Mouse (Mus musculus): ENCODE data around the gene Shd. TPM values are rescaled to one million over a fixed set of nuclear protein-coding genes. Genes with fewer than 3 reads are reported as not detected.

Shd gene
- total and polyA plus RNA-seq, 2 experiments from 2014 or later, result 5.0 to 11.7 TPM

DNA sequence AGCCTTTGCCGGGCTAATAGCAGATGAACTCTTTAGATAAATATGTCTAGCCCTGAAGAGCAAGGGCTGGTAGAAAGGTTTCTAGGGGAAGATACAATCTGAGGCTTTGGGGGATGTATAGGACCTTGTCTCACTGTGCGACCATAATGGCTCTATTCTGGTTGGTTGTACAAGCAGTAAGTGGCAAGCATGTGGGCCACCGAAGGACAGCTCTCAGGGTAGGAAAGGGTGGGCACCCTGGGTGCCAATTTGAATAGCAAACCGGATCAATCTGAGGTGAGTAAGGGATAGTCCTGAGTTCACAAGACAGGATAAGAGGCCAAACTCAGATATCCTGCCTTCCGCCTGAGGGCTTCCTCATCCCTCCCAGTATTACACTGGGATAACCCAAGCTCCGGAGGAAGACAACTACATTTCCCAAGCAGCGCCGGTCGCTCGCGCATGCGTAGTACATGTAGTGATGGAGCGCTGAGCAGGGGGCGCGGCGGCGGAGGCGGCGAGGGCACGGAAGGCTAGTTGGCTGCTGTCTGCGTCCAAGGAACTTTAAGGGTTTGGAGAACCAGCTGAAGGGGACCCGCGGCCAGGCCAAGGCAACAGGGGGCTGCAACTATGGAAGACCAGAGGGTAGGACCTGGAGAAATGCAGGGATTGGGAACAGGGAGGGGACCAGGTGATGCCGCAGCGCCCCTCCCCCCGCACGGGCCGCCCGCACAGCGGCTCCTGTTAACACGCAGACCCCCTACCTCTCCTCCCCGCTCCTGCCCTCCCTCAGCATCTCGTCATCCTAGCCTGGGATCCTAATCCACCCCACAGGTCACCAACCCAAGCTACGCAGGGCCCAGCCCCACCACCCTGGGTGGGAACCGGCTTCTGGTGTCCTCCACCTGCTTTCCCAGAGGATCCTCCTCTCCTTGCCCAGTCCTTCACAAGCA, 16.0 kb downstream of the Shd start, which contains the start of gene Fsd1:
Gene Fsd1 (plus strand): TSS at position 480 of the 932 bp plus-strand sequence.
- DNase-seq (ENCODE audit: low spot score) (no peak), ATAC-seq (ENCODE audit: insufficient read depth, low read depth) (peak; percentile 40; the same call in 1 of the 2 replicates)
- TF ChIP-seq EP300 (IDR thresholded peaks at IDR 0.05; ENCODE audit: low read depth), result no peak
- Histone ChIP-seq H3K4me3 (ENCODE audit: low read depth, low read length) (no peak within 1 kb of the TSS), H3K4me1 (ENCODE audit: control insufficient read depth, insufficient read depth) (no peaks in the 10 kb centered on the region), H3K27me3 (ENCODE audit: control insufficient read depth, insufficient read depth, low read length) (peaks cover 19% of the 10 kb centered on the region), H3K9ac (replicated peaks; ENCODE audit: low read depth, low read length) (no peak within 1 kb of the TSS), H3K27ac (ENCODE audit: low read depth) (no peak within 1 kb of the TSS), H3K36me3 (replicated peaks; ENCODE audit: control insufficient read depth, insufficient read depth, low read length) (no peaks in the 10 kb centered on the region), H3K9me3 (replicated peaks; ENCODE audit: control insufficient read depth, low read length) (no peaks in the 10 kb centered on the region), H3K4me2 (ENCODE audit: low read depth, low read length) (peak within 1 kb of the TSS; percentile 45)
- 12% methylated on average over 26 of the region's 35 CpGs for WGBS

DNA sequence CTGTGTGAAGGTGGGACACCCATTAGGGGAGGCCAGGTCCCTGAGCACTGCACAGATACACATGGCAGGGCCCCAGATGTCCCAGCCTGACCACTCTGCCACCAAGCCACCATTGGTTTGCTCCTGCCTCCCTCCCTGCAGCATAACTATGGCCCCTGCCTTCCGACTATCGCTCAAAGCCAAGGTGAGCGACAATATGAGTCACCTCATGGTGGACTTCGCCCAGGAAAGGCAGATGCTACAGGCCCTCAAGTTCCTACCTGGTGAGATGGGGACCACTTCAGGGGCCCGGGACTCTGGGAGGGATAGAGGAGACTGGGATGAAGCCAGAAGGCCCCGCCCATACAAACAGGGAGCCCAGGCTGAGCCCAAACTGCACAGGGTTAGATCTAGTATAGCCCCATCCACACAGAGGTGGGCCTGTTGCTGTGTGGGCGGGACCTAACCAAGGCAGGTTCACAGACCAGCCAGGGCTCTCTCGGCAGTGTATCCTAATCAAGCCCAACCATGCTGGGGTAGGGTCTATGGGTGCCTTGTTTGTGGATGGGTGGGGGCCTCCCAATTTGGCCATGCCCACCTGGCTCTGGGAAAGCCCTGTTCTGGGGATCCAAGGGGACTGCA, 20.1 kb downstream of the Shd start:
- no peak for ATAC-seq (ENCODE audit: insufficient read depth, low read depth)
- Histone ChIP-seq H3K27me3 (ENCODE audit: control insufficient read depth, insufficient read depth, low read length) (peaks cover 19% of the 10 kb centered on the region), H3K4me1 (ENCODE audit: control insufficient read depth, insufficient read depth) (no peaks in the 10 kb centered on the region), H3K36me3 (replicated peaks; ENCODE audit: control insufficient read depth, insufficient read depth, low read length) (no peaks in the 10 kb centered on the region), H3K9ac (replicated peaks; ENCODE audit: low read depth, low read length) (no peak overlapping the region), H3K4me2 (ENCODE audit: low read depth, low read length) (no peak overlapping the region), H3K4me3 (ENCODE audit: low read depth, low read length) (no peak overlapping the region), H3K9me3 (replicated peaks; ENCODE audit: control insufficient read depth, low read length) (no peaks in the 10 kb centered on the region), H3K27ac (ENCODE audit: low read depth) (no peak overlapping the region)
- DNase-seq (ENCODE audit: low spot score), result no peak
- WGBS, result 73% methylated on average over 8 of the region's 8 CpGs
- TF ChIP-seq EP300 (IDR thresholded peaks at IDR 0.05; ENCODE audit: low read depth) (no peak), CTCF (IDR thresholded peaks at IDR 0.05; ENCODE audit: low read depth) (no peak)

DNA sequence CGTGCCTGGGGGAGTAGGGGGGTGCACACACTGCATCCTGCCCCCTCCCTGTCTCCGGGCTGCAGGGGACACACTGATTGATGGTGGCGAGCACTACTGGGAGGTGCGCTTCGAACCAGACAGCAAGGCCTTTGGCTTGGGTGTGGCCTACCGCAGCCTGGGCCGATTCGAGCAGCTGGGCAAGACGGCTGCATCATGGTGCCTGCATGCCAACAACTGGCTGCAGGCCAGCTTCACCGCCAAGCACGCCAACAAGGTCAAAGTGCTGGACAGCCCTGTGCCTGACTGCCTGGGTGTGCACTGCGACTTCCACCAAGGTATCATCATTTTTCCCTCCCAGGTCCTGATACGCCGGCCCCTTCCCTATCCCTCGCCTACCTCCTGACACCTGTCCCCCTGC, 25.7 kb downstream of the Shd start:
- Histone ChIP-seq H3K27me3 (ENCODE audit: control insufficient read depth, insufficient read depth, low read length) (peaks cover 12% of the 10 kb centered on the region; the same call in 1 of the 2 replicates), H3K9me3 (replicated peaks; ENCODE audit: control insufficient read depth, low read length) (no peaks in the 10 kb centered on the region), H3K4me2 (ENCODE audit: low read depth, low read length) (no peak overlapping the region), H3K36me3 (replicated peaks; ENCODE audit: control insufficient read depth, insufficient read depth, low read length) (0 out of 2 replicates have a peak, but pooled peaks cover under 1% of the 10 kb centered on the region), H3K4me1 (ENCODE audit: control insufficient read depth, insufficient read depth) (no peaks in the 10 kb centered on the region), H3K4me3 (ENCODE audit: low read depth, low read length) (no peak overlapping the region), H3K27ac (ENCODE audit: low read depth) (no peak overlapping the region), H3K9ac (replicated peaks; ENCODE audit: low read depth, low read length) (no peak overlapping the region)
- TF ChIP-seq EP300 (IDR thresholded peaks at IDR 0.05; ENCODE audit: low read depth) (no peak), CTCF (IDR thresholded peaks at IDR 0.05; ENCODE audit: low read depth) (no peak)
- WGBS, result 74% methylated on average over 15 of the region's 15 CpGs
- no peak for ATAC-seq (ENCODE audit: insufficient read depth, low read depth)
- no peak for DNase-seq (ENCODE audit: low spot score)

DNA sequence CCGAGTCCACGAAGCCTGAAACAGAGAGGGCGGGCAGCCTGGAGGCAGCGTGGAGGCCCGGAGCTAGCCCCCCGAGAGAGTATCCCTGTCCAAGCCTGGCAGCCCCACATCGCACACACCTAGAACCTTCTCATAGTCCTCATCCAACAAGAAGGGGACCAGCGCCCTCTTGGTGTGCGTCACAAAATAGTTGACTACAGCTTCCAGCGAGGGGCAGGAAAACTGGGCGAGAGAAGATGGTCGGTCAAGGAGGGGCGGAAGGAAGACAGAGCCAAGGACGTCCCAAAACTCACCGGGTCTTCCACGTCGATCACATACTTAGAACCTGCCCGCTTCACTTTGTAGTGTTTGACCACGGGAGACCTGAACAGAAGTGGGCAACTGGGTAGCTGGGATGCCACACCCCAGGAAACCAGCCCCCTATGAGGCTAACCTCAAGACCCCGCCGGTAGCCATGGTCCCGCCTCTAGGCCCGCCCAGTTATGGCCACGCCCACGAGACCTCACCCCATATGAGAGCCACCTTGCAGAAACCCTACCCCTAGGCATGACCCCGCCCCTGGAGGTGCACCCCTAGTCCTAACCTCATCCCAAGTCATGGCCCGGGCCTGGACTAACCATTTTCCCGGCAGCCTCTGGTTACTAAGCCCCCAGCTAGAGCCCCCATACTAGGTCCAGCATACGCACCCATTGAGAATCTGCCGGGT, 29.7 kb downstream of the Shd start:
- ATAC-seq (ENCODE audit: insufficient read depth, low read depth) (no peak), DNase-seq (ENCODE audit: low spot score) (no peak)
- H3K9me3 ChIP-seq (replicated peaks; ENCODE audit: control insufficient read depth, low read length), result no peaks in the 10 kb centered on the region
- H3K4me1 ChIP-seq (ENCODE audit: control insufficient read depth, insufficient read depth), result no peaks in the 10 kb centered on the region
- no peak overlapping the region for H3K9ac ChIP-seq (replicated peaks; ENCODE audit: low read depth, low read length)
- H3K4me3 ChIP-seq (ENCODE audit: low read depth, low read length), result no peak overlapping the region
- peaks cover 12% of the 10 kb centered on the region; the same call in 1 of the 2 replicates for H3K27me3 ChIP-seq (ENCODE audit: control insufficient read depth, insufficient read depth, low read length)
- no peak overlapping the region for H3K4me2 ChIP-seq (ENCODE audit: low read depth, low read length)
- H3K36me3 ChIP-seq (replicated peaks; ENCODE audit: control insufficient read depth, insufficient read depth, low read length), result 0 out of 2 replicates have a peak, but pooled peaks cover 9% of the 10 kb centered on the region
- 13% methylated on average over 30 of the region's 30 CpGs for WGBS
- no peak overlapping the region for H3K27ac ChIP-seq (ENCODE audit: low read depth)
- TF ChIP-seq EP300 (IDR thresholded peaks at IDR 0.05; ENCODE audit: low read depth) (no peak), CTCF (IDR thresholded peaks at IDR 0.05; ENCODE audit: low read depth) (no peak)

DNA sequence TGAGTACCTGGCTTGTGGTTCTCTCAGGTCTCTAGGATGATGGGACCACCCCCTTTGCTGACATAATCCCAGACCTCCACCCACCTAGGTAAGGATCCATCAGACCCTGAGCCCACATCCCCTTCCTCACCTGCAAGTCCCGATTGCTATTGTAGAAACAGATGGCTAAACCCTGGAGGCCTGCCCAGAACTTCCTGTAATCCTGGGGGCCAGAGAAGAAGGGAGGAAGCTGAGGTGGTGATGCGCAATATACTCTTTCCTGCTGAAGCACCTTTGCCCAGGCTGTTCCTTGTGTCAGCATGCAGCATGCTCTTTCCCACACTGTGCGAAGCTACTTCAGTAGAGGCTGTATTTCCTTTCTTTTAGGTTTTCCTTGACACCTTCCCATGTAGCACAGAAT, 32.7 kb downstream of the Shd start:
- TF ChIP-seq EP300 (IDR thresholded peaks at IDR 0.05; ENCODE audit: low read depth), result no peak
- TF ChIP-seq CTCF (IDR thresholded peaks at IDR 0.05; ENCODE audit: low read depth), result no peak
- ATAC-seq (ENCODE audit: insufficient read depth, low read depth) (no peak), DNase-seq (ENCODE audit: low spot score) (no peak)
- no peak overlapping the region for H3K9ac ChIP-seq (replicated peaks; ENCODE audit: low read depth, low read length)
- 57% methylated on average over 3 of the region's 3 CpGs for WGBS
- H3K9me3 ChIP-seq (replicated peaks; ENCODE audit: control insufficient read depth, low read length), result no peaks in the 10 kb centered on the region
- peaks cover 12% of the 10 kb centered on the region; the same call in 1 of the 2 replicates for H3K27me3 ChIP-seq (ENCODE audit: control insufficient read depth, insufficient read depth, low read length)
- H3K36me3 ChIP-seq (replicated peaks; ENCODE audit: control insufficient read depth, insufficient read depth, low read length), result 0 out of 2 replicates have a peak, but pooled peaks cover 9% of the 10 kb centered on the region
- H3K4me3 ChIP-seq (ENCODE audit: low read depth, low read length), result no peak overlapping the region
- H3K4me1 ChIP-seq (ENCODE audit: control insufficient read depth, insufficient read depth), result peaks cover 4% of the 10 kb centered on the region
- no peak overlapping the region for H3K27ac ChIP-seq (ENCODE audit: low read depth)
- H3K4me2 ChIP-seq (ENCODE audit: low read depth, low read length), result no peak overlapping the region
